ENCODE assay signal across 8 mouse cellular contexts in the genomic region with DNA sequence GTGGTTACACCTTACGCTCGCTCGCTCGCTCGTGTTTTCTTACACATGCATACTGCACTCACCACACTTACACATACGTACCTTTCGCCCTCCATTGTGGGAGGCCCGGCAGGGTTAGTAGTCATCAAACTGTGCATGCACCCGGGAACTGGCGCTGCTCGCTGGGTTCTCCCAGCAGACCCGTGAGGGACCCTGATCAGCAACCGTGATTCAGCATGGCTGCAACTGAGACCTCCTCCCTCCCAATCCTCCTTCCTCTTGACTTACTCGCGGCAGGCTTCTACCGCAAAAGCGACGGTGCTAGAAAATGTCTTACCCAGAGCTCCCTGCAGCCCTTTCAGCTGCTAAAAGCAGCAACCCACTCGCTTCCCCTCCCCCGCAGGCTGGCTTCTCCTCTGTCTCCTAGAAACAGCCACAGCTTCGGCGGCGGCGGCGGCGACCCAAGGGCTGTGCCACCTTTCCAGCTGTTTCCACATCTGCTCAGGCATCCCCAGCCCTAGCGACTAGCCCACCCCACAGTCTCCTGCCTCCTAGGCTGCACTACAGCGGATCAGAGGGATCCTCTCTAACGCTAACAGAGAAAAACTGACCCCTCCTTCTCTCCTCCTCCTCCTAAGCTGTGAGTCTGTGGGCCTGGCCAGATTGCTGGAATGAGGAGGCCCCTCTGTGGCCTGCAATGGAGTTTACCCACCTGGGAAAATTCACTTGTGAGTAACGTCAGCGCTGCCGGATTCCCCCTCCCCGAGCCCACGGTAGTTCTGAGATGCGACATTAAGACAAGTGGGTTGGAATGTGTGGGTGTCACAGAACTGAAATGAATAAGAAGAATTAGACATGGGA. TPM values are rescaled to one million over a fixed set of nuclear protein-coding genes. Genes with fewer than 3 reads are reported as not detected.
DNase-seq lines count a peak whose midpoint lies in the region; ATAC-seq and TF ChIP-seq lines count a peak whose summit lies in the region.

A gene (minus strand): TSS at position 532 of the 840 bp plus-strand sequence.

- dilution Hi-C loops in CH12.LX (cut with MboI; ENCODE audit: extremely low pct_ligation_motif_present, extremely low pct_unique_long_range_greater_than_20kb, low sequenced_read_pairs) = no loop called here

- peak within 1 kb of the TSS; percentile 52; the same call in 1 of the 2 replicates for H3K4me2 ChIP-seq in CH12.LX (ENCODE audit: insufficient read depth, low read depth, poor library complexity, severe bottlenecking)
- peak within 1 kb of the TSS; percentile 83 for H3K4me2 ChIP-seq in forebrain, embryonic 16.5 days (ENCODE audit: low read length)
- H3K4me2 ChIP-seq in hindbrain, embryonic 11.5 days (replicated peaks; ENCODE audit: low read depth, low read length) = peak within 1 kb of the TSS; percentile 76
- H3K4me2 ChIP-seq in lung, postnatal 0 days (replicated peaks; ENCODE audit: low read depth, low read length) = peak within 1 kb of the TSS; percentile 74

- H3K79me2 ChIP-seq in CH12.LX (replicated peaks; ENCODE audit: control insufficient read depth, extremely low read depth, insufficient read depth, poor library complexity, severe bottlenecking) = no peaks in the 10 kb centered on the region

- no peak; the same call in 1 of the 2 replicates for TF ChIP-seq RAD21 in CH12.LX (IDR thresholded peaks at IDR 0.05; ENCODE audit: low read depth, low read length)

- H3K27me3 ChIP-seq in CH12.LX (replicated peaks) = peaks cover 6% of the 10 kb centered on the region
- H3K27me3 ChIP-seq in forebrain, embryonic 16.5 days (replicated peaks; ENCODE audit: control insufficient read depth, insufficient read depth, low read length) = no peaks in the 10 kb centered on the region
- H3K27me3 ChIP-seq in hindbrain, embryonic 11.5 days (ENCODE audit: control insufficient read depth, insufficient read depth, low read length) = no peaks in the 10 kb centered on the region
- H3K27me3 ChIP-seq in lung, postnatal 0 days (replicated peaks; ENCODE audit: insufficient read depth, low read length) = no peaks in the 10 kb centered on the region
- H3K27me3 ChIP-seq in thymus, adult 2 months (ENCODE audit: control insufficient read depth, insufficient read depth, low read length) = no peaks in the 10 kb centered on the region

- peaks cover 0 to 18% of the 10 kb centered on the region in 2 experiments; a peak in 2 of 4 replicates for H3K4me1 ChIP-seq in CH12.LX (ENCODE audit: control insufficient read depth in 1 of 2, insufficient read depth in 2 of 2)
- peaks cover 16% of the 10 kb centered on the region for H3K4me1 ChIP-seq in forebrain, embryonic 16.5 days (replicated peaks; ENCODE audit: control insufficient read depth, insufficient read depth, low read length)
- peaks cover 2% of the 10 kb centered on the region; the same call in 1 of the 2 replicates for H3K4me1 ChIP-seq in hindbrain, embryonic 11.5 days (replicated peaks; ENCODE audit: control insufficient read depth, insufficient read depth, low read length)
- peaks cover 12% of the 10 kb centered on the region; the same call in 1 of the 2 replicates for H3K4me1 ChIP-seq in lung, postnatal 0 days (ENCODE audit: insufficient read depth, low read depth, low read length)
- H3K4me1 ChIP-seq in thymus, adult 2 months (replicated peaks; ENCODE audit: control insufficient read depth, insufficient read depth, low read length) = peaks cover 29% of the 10 kb centered on the region

- no peak within 1 kb of the TSS for H3K9ac ChIP-seq in CH12.LX (ENCODE audit: insufficient read depth, low read depth)
- peak within 1 kb of the TSS; percentile 80 for H3K9ac ChIP-seq in forebrain, embryonic 16.5 days (replicated peaks; ENCODE audit: low read depth, low read length)
- H3K9ac ChIP-seq in hindbrain, embryonic 11.5 days (ENCODE audit: low read depth, low read length) = peak within 1 kb of the TSS; percentile 74
- H3K9ac ChIP-seq in lung, postnatal 0 days (replicated peaks; ENCODE audit: low read depth) = peak within 1 kb of the TSS; percentile 39

- H3K4me3 ChIP-seq in CH12.LX (replicated peaks in 1 of 3; ENCODE audit: low read depth in 2 of 3, low read length in 2 of 3, poor library complexity in 1 of 3) = peak within 1 kb of the TSS in 2 of 3 experiments; percentile 5 to 32
- peak within 1 kb of the TSS; percentile 64 for H3K4me3 ChIP-seq in forebrain, embryonic 16.5 days (replicated peaks; ENCODE audit: low read length)
- H3K4me3 ChIP-seq in hindbrain, embryonic 11.5 days (ENCODE audit: low read depth, low read length) = peak within 1 kb of the TSS; percentile 48
- peak within 1 kb of the TSS; percentile 46 for H3K4me3 ChIP-seq in lung, postnatal 0 days (ENCODE audit: low read depth, low read length)
- H3K4me3 ChIP-seq in thymus, adult 2 months (ENCODE audit: control insufficient read depth, insufficient read depth, low read length) = peak within 1 kb of the TSS; percentile 54

- TF ChIP-seq CTCF in CH12.LX (conservative IDR thresholded peaks at IDR 0.05 in 1 of 2, IDR thresholded peaks at IDR 0.05 in 1 of 2; ENCODE audit: low read depth in 2 of 2, low read length in 2 of 2) = no peak
- peak; percentile 63 for TF ChIP-seq CTCF in lung, postnatal 0 days (IDR thresholded peaks at IDR 0.05)
- 0 out of 2 replicates have a peak, but pooled peaks have one; percentile 7 for TF ChIP-seq CTCF in thymus, adult 2 months (IDR thresholded peaks at IDR 0.05; ENCODE audit: borderline replicate concordance, control insufficient read depth, extremely low read depth, insufficient read depth, low read length, poor library complexity)

- under 1% methylated on average over 35 of the region's 35 CpGs for WGBS in forebrain, embryonic 16.5 days
- 2% methylated on average over 35 of the region's 35 CpGs for WGBS in hindbrain, embryonic 11.5 days
- WGBS in lung, postnatal 0 days = under 1% methylated on average over 35 of the region's 35 CpGs
- WGBS in thymus, adult 2 months = 1% methylated on average over 35 of the region's 35 CpGs

- peak; percentile 90 for ATAC-seq in forebrain, embryonic 16.5 days
- ATAC-seq in hindbrain, embryonic 11.5 days (ENCODE audit: low FRiP score) = peak; percentile 77
- peak; percentile 56 for ATAC-seq in lung, postnatal 0 days

- TF ChIP-seq EP300 in CH12.LX (IDR thresholded peaks at IDR 0.05; ENCODE audit: low read length) = no peak
- TF ChIP-seq EP300 in lung, postnatal 0 days (IDR thresholded peaks at IDR 0.05) = no peak

- H3K36me3 ChIP-seq in CH12.LX (replicated peaks in 1 of 2; ENCODE audit: control insufficient read depth in 1 of 2, insufficient read depth in 1 of 2, low read length in 1 of 2) = no peaks in the 10 kb centered on the region
- no peaks in the 10 kb centered on the region for H3K36me3 ChIP-seq in forebrain, embryonic 16.5 days (ENCODE audit: control insufficient read depth, insufficient read depth)
- H3K36me3 ChIP-seq in hindbrain, embryonic 11.5 days (ENCODE audit: control insufficient read depth, insufficient read depth, low read length) = no peaks in the 10 kb centered on the region
- H3K36me3 ChIP-seq in lung, postnatal 0 days (ENCODE audit: insufficient read depth, low read length) = no peaks in the 10 kb centered on the region
- H3K36me3 ChIP-seq in thymus, adult 2 months (ENCODE audit: control insufficient read depth, insufficient read depth, low read length) = no peaks in the 10 kb centered on the region

- in situ Hi-C loops in CH12.LX (cut with MboI; ENCODE audit: low pct_ligation_motif_present, low pct_unique_long_range_greater_than_20kb, low sequenced_read_pairs) = no loop called here

- H3K9me3 ChIP-seq in CH12.LX (replicated peaks; ENCODE audit: low read length) = no peaks in the 10 kb centered on the region
- no peaks in the 10 kb centered on the region for H3K9me3 ChIP-seq in forebrain, embryonic 16.5 days (ENCODE audit: control insufficient read depth, low read length)
- H3K9me3 ChIP-seq in hindbrain, embryonic 11.5 days (ENCODE audit: control insufficient read depth, low read length) = no peaks in the 10 kb centered on the region
- H3K9me3 ChIP-seq in lung, postnatal 0 days (ENCODE audit: low read length) = no peaks in the 10 kb centered on the region

- TF ChIP-seq POLR2A in CH12.LX (IDR thresholded peaks at IDR 0.05; ENCODE audit: low read depth, low read length) = no peak
- TF ChIP-seq POLR2A in thymus, adult 2 months (IDR thresholded peaks at IDR 0.05; ENCODE audit: control insufficient read depth, extremely low read depth, insufficient read depth, low read length, poor library complexity) = peak; percentile 53; the same call in 1 of the 2 replicates

- no peak for DNase-seq in CH12.LX (ENCODE audit: extremely low read depth)
- peak; percentile 61 for DNase-seq in cerebellum, adult 11 months
- peak; percentile 78 for DNase-seq in hindbrain, embryonic 11.5 days (ENCODE audit: low spot score)
- DNase-seq in layer of hippocampus, postnatal 25 days (ENCODE audit: extremely low spot score in 1 of 2, low spot score in 1 of 2) = peak; percentile 69 to 75
- peak; percentile 62 for DNase-seq in lung, postnatal 0 days (ENCODE audit: low spot score)
- peak; percentile 43 for DNase-seq in ovary, adult 18-20 months (ENCODE audit: low spot score)
- DNase-seq in thymus, adult 2 months = peak; percentile 86

- no peak within 1 kb of the TSS for H3K27ac ChIP-seq in CH12.LX (ENCODE audit: insufficient read depth, low read depth)
- H3K27ac ChIP-seq in forebrain, embryonic 16.5 days (ENCODE audit: low read length) = peak within 1 kb of the TSS; percentile 84
- H3K27ac ChIP-seq in hindbrain, embryonic 11.5 days (ENCODE audit: low read depth, low read length) = peak within 1 kb of the TSS; percentile 76
- H3K27ac ChIP-seq in lung, postnatal 0 days (ENCODE audit: low read length) = no peak within 1 kb of the TSS
- peak within 1 kb of the TSS; percentile 46 for H3K27ac ChIP-seq in thymus, adult 2 months (ENCODE audit: control insufficient read depth, insufficient read depth, low read length)

TF ChIP-seq in CH12.LX, 34 proteins besides CTCF, POLR2A, EP300 and RAD21:
- TF ChIP-seq ELF1 (IDR thresholded peaks at IDR 0.05; ENCODE audit: low read depth, low read length) = no peak

RNA-seq across cellular contexts. Expression of the gene that starts here (rescaled TPM):
- total RNA-seq in CH12.LX (2012; rRNA removed) (not detected in 2 replicates), CH12.LX (2014; rRNA removed) (not detected in 2 replicates)
- not detected in 2 replicates for polyA plus RNA-seq in CH12.LX (2012; ENCODE audit: insufficient read length, low read depth)
- 8.9 and 11.8 TPM in 2 replicates for polyA plus RNA-seq in forebrain, embryonic 16.5 days (2015; fragmentation: Nextera tagmentation; extraction: Ambion mirVana)
- 3.8 and 3.9 TPM in 2 replicates for polyA plus RNA-seq in hindbrain, embryonic 11.5 days (2014; fragmentation: Nextera tagmentation; extraction: Ambion mirVana)
- total RNA-seq in layer of hippocampus, postnatal 25 days (2021) = 10 to 100 TPM; 45.2 to 47.4 TPM
- polyA plus RNA-seq in lung, postnatal 0 days (2015; fragmentation: Nextera tagmentation; extraction: Ambion mirVana) = 2.7 and 3.9 TPM in 2 replicates
- 1.9 and 2.0 TPM in 2 replicates for polyA plus RNA-seq in thymus, adult 2 months (2012; rRNA removed)

Comparison
In these comparisons a context has a peak if more than half of its experiments do, and no peak if none do; other contexts are left out.
1. RNA of the gene that starts here (total RNA-seq): 45.2 to 47.4 TPM in layer of hippocampus, postnatal 25 days; not detected in CH12.LX; every median in the first group is over 10 times any median in the second.
2. H3K27ac ChIP-seq: peak in forebrain, embryonic 16.5 days (single experiment), hindbrain, embryonic 11.5 days (single experiment) and thymus, adult 2 months (single experiment); none in CH12.LX (single experiment) and lung, postnatal 0 days (single experiment).
3. CTCF ChIP-seq: peak in lung, postnatal 0 days (single experiment) and thymus, adult 2 months (single experiment); none in CH12.LX (0 of 2).
4. Peak in every context shown above with its lines, with median percentiles within 50 percentile points of each other: H3K4me2 ChIP-seq, H3K4me3 ChIP-seq and ATAC-seq.